Mouse (Mus musculus) kidney, adult 8-10 months (tissue): ENCODE results near the gene Qk.

Experiments used
- DNase-seq, 2 experiments: peaks; one replicate each; pipeline ENCODE4 v3.0.0; 2022

Gene Qk

GRCm38 (mm10) chr17:10236595-10236994 is 83.1 kb downstream of the Qk start:
- no peak for DNase-seq

DNA sequence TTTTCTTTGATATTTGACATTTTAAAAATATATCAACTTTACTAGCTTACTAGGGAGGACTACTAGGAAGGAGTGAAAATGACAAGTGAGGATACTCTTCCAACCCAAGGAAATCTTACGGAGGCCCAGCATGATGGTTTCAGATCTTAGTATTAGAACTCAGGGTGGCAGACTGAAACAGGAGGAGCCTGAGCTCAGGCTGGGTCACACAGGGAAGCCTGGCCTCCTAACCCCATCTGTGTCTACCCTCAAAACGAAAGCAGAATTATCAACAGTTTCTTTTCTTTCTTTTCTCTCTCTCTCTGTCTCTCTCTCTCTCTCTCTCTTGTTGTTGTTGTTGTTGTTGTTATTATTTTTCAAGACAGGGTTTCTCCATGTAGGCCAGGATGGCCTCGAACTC is 87.2 kb downstream of the Qk start:
- no peak for DNase-seq

- DNase-seq, result no peak
Observed at GRCm38 (mm10) chr17:10227798-10228538, 91.7 kb downstream of the Qk start.

DNA sequence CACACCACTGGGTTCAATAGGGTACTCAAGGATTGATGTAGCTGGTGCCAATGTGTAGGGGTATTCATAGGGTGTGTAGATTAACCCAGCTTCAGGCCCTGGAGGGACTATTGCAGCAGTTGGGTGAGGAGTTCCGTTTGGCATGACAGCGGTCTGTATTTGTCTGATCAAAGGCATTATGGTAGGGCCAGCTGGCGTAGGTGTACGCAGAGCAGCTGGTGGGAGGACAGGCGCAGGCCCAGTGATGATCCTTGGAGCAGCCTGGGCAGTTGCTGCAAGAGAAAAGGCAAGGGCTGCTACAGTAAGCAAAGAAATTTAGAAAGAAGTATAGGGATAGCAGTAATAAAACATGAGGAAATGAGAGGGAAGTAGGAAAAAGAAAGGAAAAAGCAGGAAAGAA is 103.5 kb downstream of the Qk start:
- DNase-seq, result no peak

DNA sequence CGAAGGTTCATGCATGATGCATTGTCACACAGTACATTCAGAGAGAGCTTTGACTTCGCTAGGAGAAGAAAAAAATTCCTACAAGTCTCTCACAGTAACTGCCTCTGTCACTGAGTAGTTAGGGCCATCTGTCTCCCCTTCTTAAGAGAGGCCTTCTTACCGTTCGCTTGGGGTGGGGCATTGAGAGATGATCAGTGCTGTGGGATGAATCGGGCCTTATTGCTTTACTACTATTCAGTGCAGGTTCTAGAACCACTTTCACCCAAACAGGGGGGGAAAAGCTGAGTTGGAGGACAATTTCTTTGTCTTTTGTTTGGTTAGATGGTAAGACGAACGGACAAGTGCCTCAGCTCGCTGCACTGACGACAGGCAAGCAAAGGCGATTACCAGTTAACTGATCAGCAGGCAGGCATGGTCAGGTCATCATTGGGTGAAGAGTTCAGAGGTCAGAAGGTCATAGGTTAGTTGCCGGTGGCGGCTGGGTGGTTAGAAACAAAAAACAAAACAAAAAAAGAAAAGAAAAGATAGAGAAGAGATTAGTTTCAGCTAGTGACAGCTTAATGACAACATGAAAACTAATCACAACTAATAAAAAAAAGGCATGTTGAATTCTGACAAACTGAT is 110.4 kb downstream of the Qk start:
- DNase-seq, result no peak

DNA sequence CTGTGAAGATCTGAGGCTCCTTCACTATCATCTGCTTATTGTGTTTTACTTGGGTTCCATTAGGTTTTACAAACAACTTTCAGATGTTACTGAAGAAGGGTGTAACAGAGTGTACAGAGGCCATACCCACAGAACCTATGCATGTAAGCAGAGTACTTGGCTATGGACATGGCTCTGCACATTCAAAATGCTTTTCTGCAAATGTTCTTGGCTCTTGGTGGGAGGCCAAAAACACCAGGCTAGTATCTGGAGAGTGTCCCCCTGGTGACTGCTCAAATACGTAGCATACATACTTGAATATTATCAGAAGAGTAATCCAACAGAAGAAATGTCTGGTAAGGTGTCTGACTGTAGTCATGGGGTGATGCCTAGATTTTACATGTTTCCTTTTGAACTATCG is 121.0 kb downstream of the Qk start:
- no peak for DNase-seq

DNA sequence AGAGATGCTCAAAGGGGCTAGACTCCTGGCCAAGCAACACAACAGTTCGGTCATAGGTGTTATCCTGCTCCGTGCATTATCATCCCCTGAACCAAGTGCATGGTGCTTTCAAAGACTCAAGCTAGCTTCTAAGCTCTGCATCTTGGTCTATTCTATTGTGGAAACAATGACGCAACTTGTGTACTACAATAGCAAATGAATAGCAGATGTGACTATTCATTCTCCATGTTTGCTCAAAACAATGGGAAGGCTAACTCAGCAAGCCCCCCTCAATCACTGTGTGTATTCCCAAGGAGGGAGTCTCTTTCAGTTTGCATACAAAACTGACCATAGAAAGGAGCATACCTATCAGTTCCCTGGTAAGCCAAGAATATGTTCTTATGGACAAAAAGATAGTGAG is 121.4 kb downstream of the Qk start:
- no peak for DNase-seq

DNA sequence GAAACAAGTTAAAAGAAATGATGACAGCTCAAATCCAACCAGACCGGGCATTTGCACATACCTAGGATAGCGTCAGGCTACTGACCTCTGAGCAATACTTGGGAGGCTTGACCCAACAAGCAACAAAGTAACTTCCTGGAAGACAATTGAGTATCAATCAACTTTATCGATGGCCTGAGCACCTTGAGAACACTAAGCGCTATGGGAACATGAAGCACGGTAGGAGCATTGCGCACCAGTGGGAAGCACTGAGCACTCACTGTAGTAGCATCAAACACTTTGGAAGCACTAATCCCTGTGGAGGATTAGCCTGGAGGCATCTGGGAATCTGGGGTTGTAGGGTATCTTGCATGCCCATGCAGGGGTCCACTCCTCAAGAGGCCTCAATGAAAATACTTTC is 124.0 kb downstream of the Qk start:
- no peak for DNase-seq

DNA sequence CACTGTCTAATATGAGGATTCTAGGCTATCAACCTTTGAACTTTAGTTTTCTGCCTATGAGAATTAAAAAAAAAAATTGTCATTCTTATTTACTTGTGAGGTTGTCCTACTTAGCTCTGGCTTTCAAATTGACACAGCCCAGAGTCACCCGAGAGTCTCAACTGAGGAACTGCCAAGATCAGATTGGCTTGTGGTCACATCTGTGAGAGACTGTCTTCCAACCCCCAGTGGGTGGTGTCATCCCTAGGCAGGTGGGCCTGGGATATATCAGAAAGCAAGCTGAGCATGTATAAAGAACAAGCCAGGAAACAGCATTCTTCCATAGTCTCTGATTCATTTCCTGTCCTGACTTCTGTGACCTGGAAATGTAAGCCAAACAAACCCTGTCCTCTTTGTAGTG is 128.8 kb downstream of the Qk start:
- no peak for DNase-seq

DNA sequence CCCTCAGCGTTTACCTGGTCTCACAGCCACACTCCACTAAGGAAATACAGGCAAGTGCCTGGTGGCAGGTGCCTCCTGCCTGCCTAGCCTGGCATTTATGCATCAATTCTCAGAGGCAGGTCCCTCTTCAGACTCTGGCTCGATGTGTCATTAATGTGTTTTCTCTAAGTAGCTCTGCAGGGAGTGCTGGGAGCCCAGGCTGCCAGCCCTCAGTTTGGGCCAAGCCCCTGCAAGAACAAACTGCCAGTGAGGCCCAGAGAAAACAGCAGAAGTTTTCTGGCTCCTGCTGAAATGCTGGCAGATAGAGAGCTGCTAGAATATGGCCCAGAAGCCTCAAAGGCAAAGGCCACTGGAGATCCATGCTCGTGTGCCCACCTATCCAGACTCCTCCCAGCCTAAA is 131.2 kb downstream of the Qk start:
- DNase-seq, result no peak

DNA sequence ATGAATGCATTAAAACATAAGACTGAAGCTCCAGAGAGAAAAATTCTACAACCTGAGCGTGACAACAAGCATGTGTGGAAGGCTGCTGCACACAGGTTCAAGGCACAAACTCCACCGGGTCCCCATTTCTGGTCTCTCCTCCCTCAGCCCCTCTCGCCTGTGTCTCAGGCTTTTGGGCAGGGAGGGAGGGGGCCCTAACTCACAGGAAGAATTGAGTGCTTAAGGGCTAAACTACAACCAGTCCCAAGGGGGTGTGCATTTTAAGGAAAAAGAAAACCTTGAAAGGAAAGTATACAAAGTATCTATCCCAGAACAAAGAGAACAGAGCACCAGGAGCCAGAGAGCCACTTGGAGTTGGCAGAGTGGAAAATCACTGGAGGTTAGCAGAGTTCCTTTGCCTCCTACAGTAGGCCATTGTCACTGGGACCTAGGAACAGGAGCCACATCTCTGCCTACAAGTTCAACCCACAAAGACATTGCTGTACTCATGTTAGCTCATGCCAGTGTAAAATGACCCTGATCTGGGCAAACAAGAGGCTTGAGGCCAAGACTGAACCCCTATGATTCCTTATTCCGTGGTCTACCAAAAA is 132.1 kb downstream of the Qk start:
- no peak for DNase-seq

GRCm38 (mm10) chr17:10181761-10182160 is 137.9 kb downstream of the Qk start:
- no peak for DNase-seq

- DNase-seq, result no peak
Observed at GRCm38 (mm10) chr17:10177096-10177495, 142.6 kb downstream of the Qk start.

DNA sequence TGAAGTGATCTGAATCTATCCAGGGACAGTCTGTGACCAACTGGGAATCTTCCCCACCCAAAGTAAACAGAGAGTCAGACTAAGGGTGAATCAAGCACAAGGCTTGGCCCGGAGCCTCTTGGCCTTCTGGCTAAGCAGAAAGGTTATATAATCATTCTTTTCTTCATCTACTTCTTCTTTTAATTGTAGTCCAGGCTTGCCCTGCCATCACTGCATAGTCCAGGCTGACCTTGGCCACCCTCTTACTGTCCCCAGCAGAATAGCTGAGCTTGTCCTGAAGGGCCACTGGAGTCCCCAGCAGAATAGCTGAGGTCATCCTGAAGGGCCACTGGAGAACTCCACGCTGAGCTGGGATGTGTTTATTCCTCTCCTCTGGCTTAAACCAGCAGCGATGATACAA is 158.4 kb downstream of the Qk start:
- no peak for DNase-seq

DNA sequence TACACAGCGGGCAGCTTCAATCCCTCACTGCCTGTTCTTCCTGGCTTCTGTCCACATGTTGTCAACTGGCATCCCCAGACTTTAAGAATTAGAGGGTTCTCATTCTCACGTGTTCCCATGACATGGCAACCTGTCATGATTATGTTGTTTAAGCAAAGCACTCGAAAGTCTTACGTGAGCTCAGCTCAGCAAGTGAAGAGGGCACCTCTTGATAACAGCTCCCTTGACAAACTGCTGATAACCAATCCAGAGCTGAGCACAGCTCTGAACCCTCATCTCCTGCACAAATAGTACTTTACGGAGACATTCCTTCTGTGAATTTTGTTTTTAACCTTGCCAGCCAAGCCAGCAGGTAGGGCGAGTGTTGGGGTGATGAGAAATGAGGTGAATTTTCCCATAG is 159.2 kb downstream of the Qk start:
- no peak for DNase-seq

DNA sequence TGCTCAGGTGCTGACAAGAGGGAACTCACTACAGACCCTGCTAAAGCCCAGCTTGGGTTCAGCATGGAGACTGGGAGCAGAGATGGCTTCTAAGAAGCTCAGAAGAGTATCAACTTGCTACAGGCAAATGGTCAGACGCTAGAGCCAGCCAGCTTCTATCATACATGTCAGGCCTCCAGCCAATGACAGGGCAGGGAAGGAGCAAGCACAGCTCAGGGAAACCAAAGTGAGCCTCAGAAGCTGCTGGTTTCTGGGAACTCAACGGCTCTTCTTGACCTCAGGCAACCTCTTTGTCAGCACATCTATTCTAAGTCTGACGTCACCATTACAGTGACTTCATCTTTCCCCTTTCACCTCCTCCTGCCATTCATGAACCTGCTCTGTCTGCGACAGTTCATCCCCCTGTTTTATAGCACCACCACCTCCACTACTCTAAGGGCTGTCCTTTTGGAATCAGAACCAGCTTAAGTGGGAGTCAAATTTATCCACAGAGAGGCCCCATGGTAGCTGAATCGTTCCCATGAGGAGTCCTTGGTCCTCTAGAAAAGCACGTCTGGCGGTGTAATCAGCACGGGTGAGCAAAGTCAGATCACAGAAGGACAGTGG is 166.7 kb downstream of the Qk start:
- DNase-seq, result no peak
